Mouse (Mus musculus): ENCODE measurements at regions not wholly inside any gene's neighbourhood (a gene's known extent, or its start where the extent isn't known, plus 50 kb on each side); places are given as distances from the start of the nearest gene placed in this dataset.

- no peak for TF ChIP-seq CTCF (IDR thresholded peaks at IDR 0.05; ENCODE audit: borderline replicate concordance, insufficient read depth, low read depth, low read length)
- no peak for TF ChIP-seq POLR2A (IDR thresholded peaks at IDR 0.05; ENCODE audit: borderline replicate concordance, insufficient read depth, low read length)
These were observed 69.4 kb upstream of the Fn1 start for GRCm38 (mm10) chr1:71722211-71723038.
